Mouse (Mus musculus): ENCODE measurements around the gene Ms4a10. TPM values are rescaled to one million over a fixed set of nuclear protein-coding genes. Genes with fewer than 3 reads are reported as not detected.

The Ms4a10 gene
- total RNA-seq, 4 experiments from 2014 or later = not detected

DNA sequence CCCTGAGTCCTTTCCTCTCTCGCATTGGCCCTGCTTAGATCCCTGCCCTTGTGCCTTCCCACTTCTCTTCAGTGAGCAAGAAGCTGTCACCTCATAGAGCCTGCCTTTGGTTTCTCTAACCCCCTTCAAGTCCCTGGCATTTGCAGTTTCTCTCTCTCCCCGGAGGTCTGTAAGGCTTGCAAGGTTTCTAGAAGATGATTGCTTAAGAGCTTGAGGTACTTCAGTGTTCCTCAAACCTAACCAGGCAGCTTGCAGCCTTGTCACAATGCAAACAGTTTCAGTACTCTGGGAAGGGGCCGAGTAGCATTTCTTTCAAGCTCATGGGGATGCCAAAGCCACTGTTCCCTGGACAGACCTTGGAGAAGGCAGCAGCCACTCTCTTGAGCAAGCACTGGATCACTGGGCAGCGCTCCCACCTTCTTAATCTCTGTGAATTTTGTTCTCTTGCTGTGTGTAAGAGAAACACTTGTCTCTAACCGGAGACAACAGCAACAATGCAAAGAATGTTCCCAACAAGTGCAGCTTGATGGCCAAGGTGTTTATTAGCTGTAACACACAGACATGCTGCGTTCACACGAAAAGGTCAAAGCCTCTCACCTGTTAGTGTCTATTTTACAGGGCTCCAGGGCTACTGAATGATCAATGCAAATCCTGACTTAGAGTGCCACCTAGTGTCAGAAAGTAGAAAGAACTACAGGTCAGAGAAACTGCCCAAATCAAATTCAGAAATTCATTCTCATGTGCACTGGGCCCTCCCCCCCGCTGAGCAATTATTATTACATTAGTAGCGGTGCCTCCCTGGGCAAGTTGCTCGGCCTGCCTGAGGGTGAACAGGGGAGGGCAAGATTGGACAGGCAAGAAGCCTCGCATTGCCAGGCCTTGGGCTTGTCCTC, 15.1 kb downstream of the Ms4a10 start:
- peak; percentile 79 for DNase-seq (ENCODE audit: low spot score)

DNA sequence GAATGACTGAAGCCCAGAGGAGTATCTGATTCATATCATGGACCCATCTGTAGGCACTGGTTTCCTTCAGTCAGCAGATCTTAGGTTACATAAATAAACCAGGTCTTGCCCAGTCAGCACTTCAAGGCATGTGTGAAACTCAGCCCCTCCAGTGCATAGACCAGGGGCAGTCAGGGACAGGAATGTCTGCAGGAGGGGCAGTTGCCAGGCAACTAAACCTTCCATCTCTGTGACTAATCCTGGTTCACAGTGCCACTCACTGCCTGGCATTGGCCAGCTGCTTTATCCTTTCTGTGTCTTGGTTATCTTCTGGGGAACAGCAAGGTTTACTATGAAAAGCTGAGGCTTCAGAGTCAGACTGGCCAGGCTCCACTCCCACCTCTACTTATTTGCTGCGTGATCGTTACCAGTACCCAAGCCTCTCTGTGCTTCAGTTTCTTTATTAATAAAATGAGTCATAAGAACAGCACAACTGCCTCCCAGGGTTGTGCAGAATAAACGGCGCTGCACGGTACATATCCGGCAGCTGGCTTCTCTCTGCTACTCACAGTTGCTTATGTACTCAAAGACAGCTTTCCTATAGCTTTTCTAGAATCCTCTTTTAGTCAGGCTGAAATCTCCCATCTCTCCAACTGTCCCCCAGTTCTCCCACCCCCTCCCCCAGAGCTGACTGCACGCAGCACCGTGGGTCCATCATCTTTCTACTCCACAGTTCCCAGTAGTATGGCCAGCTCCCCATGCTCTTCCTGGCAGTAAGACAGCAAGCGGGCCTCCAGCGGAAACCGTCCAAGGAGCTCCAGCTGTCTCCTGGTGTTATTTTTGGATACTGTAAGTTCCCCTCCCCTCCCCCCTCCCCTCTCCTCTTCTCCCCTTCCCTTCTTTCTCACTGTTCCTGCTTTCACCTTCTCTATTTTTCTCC, 22.2 kb downstream of the Ms4a10 start:
- DNase-seq (ENCODE audit: low spot score) = peak; percentile 24

DNA sequence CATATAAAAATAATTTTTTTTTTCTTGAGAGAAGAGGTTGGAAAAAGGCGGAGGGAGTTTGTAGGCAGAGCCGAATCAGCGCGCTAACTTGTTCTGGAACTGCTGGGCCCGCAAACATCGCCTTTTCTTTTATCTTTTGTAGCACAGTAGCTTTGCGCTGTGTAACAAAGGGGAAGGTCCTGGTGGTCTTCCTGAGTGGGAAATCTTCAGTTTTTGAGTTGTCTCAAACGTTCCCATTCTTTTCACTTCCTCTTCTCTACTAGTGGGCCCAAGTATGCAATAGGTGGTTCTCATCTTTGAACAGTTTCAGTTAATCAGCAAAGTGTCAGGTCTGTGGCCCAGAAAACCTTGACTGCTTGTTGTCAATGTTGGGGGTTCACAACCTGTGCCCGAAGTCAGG, 24.9 kb downstream of the Ms4a10 start:
- DNase-seq (ENCODE audit: low spot score) = no peak

- DNase-seq (ENCODE audit: low spot score) = peak; percentile 96
These were observed 25.4 kb downstream of the Ms4a10 start, which contains the start of gene Ccdc86 for GRCm38 (mm10) chr19:10949112-10949511. Ccdc86 (minus strand) TSS chr19:10949266.

- no peak for DNase-seq (ENCODE audit: low spot score)
These were observed 26.1 kb downstream of the Ms4a10 start for GRCm38 (mm10) chr19:10948416-10948815.

GRCm38 (mm10) chr19:10947219-10947618, 27.3 kb downstream of the Ms4a10 start:
- no peak for DNase-seq (ENCODE audit: low spot score)

DNA sequence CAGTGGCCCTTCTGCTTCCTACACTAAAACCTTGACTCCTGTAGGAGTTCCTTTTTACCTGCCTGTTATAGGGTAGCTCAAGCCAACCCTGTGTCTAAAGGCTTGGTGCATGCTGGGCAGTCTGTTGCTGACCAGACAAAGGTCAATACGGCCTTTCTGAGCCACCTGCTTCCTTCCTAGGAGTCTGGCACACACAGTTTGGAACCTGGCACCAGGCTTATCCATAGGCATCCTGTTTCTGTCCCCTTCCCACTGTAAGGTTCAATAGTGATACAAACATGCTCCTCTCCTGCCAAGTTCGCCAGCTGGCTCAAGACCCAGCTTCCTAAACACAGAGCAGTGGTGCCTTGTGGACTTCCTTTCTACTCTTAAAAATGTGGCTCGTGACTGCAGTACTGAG, 28.0 kb downstream of the Ms4a10 start:
- no peak for DNase-seq (ENCODE audit: low spot score)

DNA sequence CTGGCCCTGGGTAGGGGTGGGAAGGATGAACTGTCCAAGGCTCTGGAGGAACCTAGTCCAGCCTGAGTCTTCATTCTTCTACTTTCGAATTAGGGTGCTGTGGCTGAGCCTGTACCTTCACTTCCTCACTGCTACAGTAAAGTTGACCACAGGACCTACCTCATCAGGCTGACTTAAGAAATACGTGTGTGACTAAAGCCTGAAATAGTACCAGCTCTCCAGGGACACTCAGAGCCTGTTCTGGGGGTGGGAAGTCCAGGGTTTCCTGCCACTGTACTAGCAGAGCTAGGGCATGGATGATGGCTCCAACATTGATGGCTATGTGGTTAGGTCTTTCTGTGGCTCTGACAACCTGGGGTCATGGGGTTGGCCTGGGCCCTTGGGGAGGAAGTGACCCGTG, 30.5 kb downstream of the Ms4a10 start:
- no peak for DNase-seq (ENCODE audit: low spot score)

GRCm38 (mm10) chr19:10940801-10941457, 33.5 kb downstream of the Ms4a10 start:
- no peak for DNase-seq (ENCODE audit: low spot score)

DNA sequence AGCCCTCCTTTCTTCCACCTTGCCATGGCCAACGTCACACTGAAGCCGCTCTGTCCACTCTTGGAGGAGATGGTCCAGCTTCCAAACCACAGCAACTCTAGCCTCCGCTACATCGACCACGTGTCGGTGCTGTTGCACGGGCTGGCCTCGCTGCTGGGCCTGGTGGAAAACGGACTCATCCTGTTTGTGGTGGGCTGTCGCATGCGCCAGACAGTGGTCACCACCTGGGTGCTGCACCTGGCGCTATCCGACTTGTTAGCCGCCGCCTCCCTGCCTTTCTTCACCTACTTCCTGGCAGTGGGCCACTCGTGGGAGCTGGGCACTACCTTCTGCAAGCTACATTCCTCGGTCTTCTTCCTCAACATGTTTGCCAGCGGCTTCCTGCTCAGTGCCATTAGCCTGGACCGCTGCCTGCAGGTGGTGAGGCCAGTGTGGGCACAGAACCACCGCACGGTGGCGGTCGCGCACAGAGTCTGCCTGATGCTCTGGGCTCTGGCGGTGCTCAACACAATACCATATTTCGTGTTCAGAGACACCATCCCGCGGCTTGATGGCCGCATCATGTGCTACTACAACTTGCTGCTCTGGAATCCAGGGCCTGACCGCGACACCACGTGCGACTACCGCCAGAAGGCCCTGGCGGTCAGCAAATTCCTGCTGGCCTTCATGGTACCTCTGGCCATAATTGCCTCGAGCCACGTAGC, 34.2 kb downstream of the Ms4a10 start:
- DNase-seq (ENCODE audit: low spot score) = no peak

- DNase-seq (ENCODE audit: low spot score) = no peak
These were observed 35.7 kb downstream of the Ms4a10 start for GRCm38 (mm10) chr19:10938771-10939170.

- no peak for DNase-seq (ENCODE audit: low spot score)
These were observed 37.3 kb downstream of the Ms4a10 start, which contains the start of gene Ptgdr2 for GRCm38 (mm10) chr19:10937110-10937563. Ptgdr2 (plus strand) TSS chr19:10937160.

DNA sequence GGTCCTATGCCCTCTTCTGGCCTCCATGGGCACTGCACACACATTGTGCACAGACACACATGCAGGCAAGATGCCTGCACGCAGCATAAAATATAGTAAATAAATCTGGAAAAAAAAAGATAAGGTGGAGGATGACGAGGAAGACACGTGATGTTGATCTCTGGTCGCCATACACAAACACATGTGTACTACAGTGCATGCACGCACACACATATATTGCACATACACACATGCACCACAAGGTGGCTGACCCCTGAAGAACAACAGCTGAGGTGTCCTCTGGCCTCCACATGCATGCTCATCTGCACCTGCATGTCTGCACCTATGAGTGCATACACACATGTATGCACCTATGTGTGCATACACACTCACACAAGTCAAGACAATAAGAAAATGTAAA, 38.4 kb downstream of the Ms4a10 start:
- no peak for DNase-seq (ENCODE audit: low spot score)

DNA sequence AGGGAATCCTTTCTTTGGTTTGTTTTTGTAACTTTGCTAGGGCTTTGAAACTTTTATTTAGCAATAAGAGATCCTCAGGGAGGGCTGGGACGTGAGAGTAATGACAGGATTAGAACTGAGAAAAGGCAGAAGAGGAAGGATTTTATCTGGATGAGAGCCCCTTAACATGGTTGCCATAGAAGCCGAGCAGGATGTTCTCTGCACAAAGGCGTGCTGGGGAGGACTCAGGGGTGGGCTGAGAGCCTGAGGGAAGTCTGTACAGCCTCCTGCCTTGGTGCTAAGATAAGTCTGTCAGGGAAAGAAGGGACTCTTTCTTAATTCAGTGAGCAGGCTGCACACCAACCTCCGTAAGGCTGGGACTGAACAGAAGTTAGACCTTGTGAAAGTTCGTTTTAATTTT, 39.4 kb downstream of the Ms4a10 start:
- no peak for DNase-seq (ENCODE audit: low spot score)

DNA sequence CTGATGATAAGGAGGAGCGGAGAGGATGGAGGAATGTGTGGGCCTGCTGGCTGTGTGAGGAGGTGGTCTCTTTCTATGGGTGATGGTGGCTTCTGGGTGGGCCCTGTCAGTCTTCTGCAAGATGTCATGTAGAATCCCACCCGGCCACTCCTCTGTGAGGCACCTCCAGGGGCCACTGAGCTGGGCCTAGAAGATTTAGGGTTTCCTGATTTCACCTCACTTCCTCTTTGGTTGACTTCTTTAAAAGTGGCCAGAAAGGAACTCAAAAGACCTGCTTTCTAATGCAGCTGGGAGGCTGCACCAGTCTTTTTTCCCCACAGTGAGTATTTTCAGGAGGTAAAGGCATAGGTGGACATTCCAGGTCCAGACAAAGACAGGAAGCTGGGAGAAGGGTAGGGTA, 43.8 kb downstream of the Ms4a10 start:
- no peak for DNase-seq (ENCODE audit: low spot score)

- DNase-seq (ENCODE audit: low spot score) = no peak
These were observed 47.8 kb downstream of the Ms4a10 start for GRCm38 (mm10) chr19:10926666-10927065.

- no peak for DNase-seq (ENCODE audit: low spot score)
These were observed 48.3 kb downstream of the Ms4a10 start for GRCm38 (mm10) chr19:10926123-10926621.

GRCm38 (mm10) chr19:10924220-10924619, 50.2 kb downstream of the Ms4a10 start:
- DNase-seq (ENCODE audit: low spot score) = no peak

DNA sequence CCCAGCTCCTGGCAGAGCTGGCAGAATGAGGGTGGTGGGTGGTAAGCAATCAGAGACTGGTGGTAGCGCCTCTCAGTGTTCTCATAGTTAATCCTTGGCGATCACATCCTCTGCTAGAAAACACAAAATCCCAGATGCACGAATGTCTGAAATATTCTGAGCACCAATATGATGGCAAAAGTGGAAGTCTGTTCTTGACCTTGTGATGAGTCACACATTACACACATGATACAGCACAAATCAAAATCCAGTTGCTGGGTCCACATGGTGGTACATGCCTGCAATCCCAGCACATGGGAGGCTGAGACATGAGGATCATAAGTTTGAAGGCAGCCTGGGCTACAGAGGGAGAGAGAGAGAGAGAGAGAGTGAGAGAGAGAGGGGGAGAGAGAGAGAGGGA, 53.4 kb downstream of the Ms4a10 start:
- no peak for DNase-seq (ENCODE audit: low spot score)

- DNase-seq (ENCODE audit: low spot score) = no peak
These were observed 53.9 kb downstream of the Ms4a10 start, which contains the start of gene Zp1 for GRCm38 (mm10) chr19:10920532-10920931. Zp1 (minus strand) TSS chr19:10920632.

Measured in heart, adult 8-10 months (tissue).